Mouse (Mus musculus) E14TG2a.4 (cell line): ENCODE results near the gene Scn10a.

Source experiments
- CTCF ChIP-seq: conservative IDR thresholded peaks from 2 replicates; pipeline ENCODE4 v1.5.1; 2014; ENCODE audit warnings: low read length
- NANOG ChIP-seq: IDR thresholded peaks from 2 replicates; pipeline ENCODE4 v1.6.1; 2014; ENCODE audit warnings: borderline replicate concordance, low read length, mixed read lengths
- POU5F1 ChIP-seq: IDR thresholded peaks from 2 replicates; pipeline ENCODE4 v1.6.1; 2014; ENCODE audit warnings: low read length, borderline replicate concordance

- TF ChIP-seq CTCF (no peak), POU5F1 (no peak), NANOG (no peak)
These were observed 129.5 kb downstream of the Scn10a start for GRCm38 (mm10) chr9:119589592-119589991.
